Mouse (Mus musculus) cerebellum, adult 9-11 months (tissue): ENCODE data around the gene Cdh1.
"Not testable (repeated sequence)": the region's sequence is repeated elsewhere in the genome, so short reads cannot be mapped to it uniquely, and the experiment has no call there.

Experiments
- DNase-seq: peaks from one replicate; pipeline ENCODE4 v3.0.0; 2022

Cdh1 gene

GRCm38 (mm10) chr8:106603131-106603819 lies at the start of gene Cdh1:
Cdh1 (plus strand) TSS chr8:106603351.
- DNase-seq: peak; percentile 11

GRCm38 (mm10) chr8:106554011-106554410 lies 49.1 kb upstream of the Cdh1 start:
- DNase-seq: no peak

GRCm38 (mm10) chr8:106556068-106556645 lies 47.0 kb upstream of the Cdh1 start:
- no peak for DNase-seq

GRCm38 (mm10) chr8:106559844-106560243 lies 43.3 kb upstream of the Cdh1 start:
- no peak for DNase-seq

- peak; percentile 11 for DNase-seq
Observed at GRCm38 (mm10) chr8:106561097-106561865, 41.9 kb upstream of the Cdh1 start.

GRCm38 (mm10) chr8:106563691-106564182 lies 39.4 kb upstream of the Cdh1 start:
- DNase-seq: no peak

GRCm38 (mm10) chr8:106569006-106569405 lies 34.1 kb upstream of the Cdh1 start:
- no peak for DNase-seq

GRCm38 (mm10) chr8:106570386-106570785 lies 32.8 kb upstream of the Cdh1 start:
- DNase-seq: no peak

GRCm38 (mm10) chr8:106571551-106572172 lies 31.5 kb upstream of the Cdh1 start:
- DNase-seq: no peak

GRCm38 (mm10) chr8:106572175-106572574 lies 31.0 kb upstream of the Cdh1 start:
- DNase-seq: not testable (repeated sequence)

- DNase-seq: not testable (repeated sequence)
Observed at GRCm38 (mm10) chr8:106573168-106573567, 30.0 kb upstream of the Cdh1 start, which contains the start of gene Gm10073. Gm10073 (minus strand) TSS chr8:106573461.

GRCm38 (mm10) chr8:106574283-106574682 lies 28.9 kb upstream of the Cdh1 start:
- DNase-seq: no peak

- no peak for DNase-seq
Observed at GRCm38 (mm10) chr8:106576849-106577555, 26.1 kb upstream of the Cdh1 start.

- DNase-seq: no peak
Observed at GRCm38 (mm10) chr8:106579510-106579909, 23.6 kb upstream of the Cdh1 start.

GRCm38 (mm10) chr8:106581344-106582088 lies 21.6 kb upstream of the Cdh1 start:
- DNase-seq: no peak

- no peak for DNase-seq
Observed at GRCm38 (mm10) chr8:106584942-106585670, 18.0 kb upstream of the Cdh1 start.

- no peak for DNase-seq
Observed at GRCm38 (mm10) chr8:106585671-106586037, 17.5 kb upstream of the Cdh1 start.

- DNase-seq: no peak
Observed at GRCm38 (mm10) chr8:106586896-106587295, 16.3 kb upstream of the Cdh1 start.

- DNase-seq: no peak
Observed at GRCm38 (mm10) chr8:106588443-106589431, 14.4 kb upstream of the Cdh1 start.

GRCm38 (mm10) chr8:106592458-106592857 lies 10.7 kb upstream of the Cdh1 start:
- DNase-seq: no peak
